Mouse (Mus musculus) kidney, postnatal 0 days (tissue): ENCODE measurements around the gene Atp13a3. TPM values are rescaled to one million over a fixed set of nuclear protein-coding genes. Genes with fewer than 3 reads are reported as not detected.

Experiments
- ATAC-seq: fragments of 200-750 bp; cut with Nextera tagmentation; replicated peaks from 2 replicates; pipeline ENCODE4 v1.8.0; 2017; ENCODE audit warnings: low read depth, moderate number of reproducible peaks, moderate TSS enrichment, moderate library complexity; ENCODE audit not compliant: low FRiP score
- DNase-seq: peaks from one replicate; pipeline ENCODE4 v3.0.0-alpha.2; 2016; ENCODE audit warnings: low spot score
- H3K27ac ChIP-seq: fragments of 300-500 bp; sonication (generic); 2 replicates; pipeline ENCODE4 v1.5.1; 2014; ENCODE audit warnings: mild to moderate bottlenecking
- H3K27me3 ChIP-seq: fragments of 300-500 bp; sonication (generic); 2 replicates; pipeline ENCODE4 v1.6.1; 2014; ENCODE audit warnings: low read length, mixed read lengths; ENCODE audit not compliant: insufficient read depth
- H3K36me3 ChIP-seq: fragments of 300-500 bp; sonication (generic); 2 replicates; pipeline ENCODE4 v1.6.1; 2014; ENCODE audit warnings: low read length, mixed read lengths; ENCODE audit not compliant: insufficient read depth
- H3K4me1 ChIP-seq: fragments of 300-500 bp; sonication (generic); replicated peaks from 2 replicates; pipeline ENCODE4 v1.6.1; 2014; ENCODE audit warnings: antibody characterized with exemption, low read length, mixed read lengths; ENCODE audit not compliant: insufficient read depth
- H3K4me2 ChIP-seq: fragments of 300-500 bp; sonication (generic); 2 replicates; pipeline ENCODE4 v1.6.1; 2014; ENCODE audit warnings: mild to moderate bottlenecking, low read length, moderate library complexity, mixed read lengths
- H3K4me3 ChIP-seq: fragments of 300-500 bp; sonication (generic); replicated peaks from 2 replicates; pipeline ENCODE4 v1.5.1; 2014; ENCODE audit warnings: low read depth, low read length
- H3K9ac ChIP-seq: fragments of 300-500 bp; sonication (generic); 2 replicates; pipeline ENCODE4 v1.6.1; 2014; ENCODE audit warnings: low read depth, low read length
- H3K9me3 ChIP-seq: fragments of 300-500 bp; sonication (generic); replicated peaks from 2 replicates; pipeline ENCODE4 v1.6.1; 2016; ENCODE audit warnings: low read length, inconsistent platforms, mixed read lengths
- CTCF ChIP-seq: IDR thresholded peaks from 2 replicates; pipeline ENCODE4 v1.5.1; 2016; ENCODE audit warnings: antibody characterized with exemption, low read depth, mild to moderate bottlenecking, moderate library complexity
- WGBS: fragments of 180-500 bp; shearing (Covaris S2); extraction: QIAGEN DNeasy Blood & Tissue Kit; methylation state at CpG from one replicate; pipeline ENCODE4 v1.1.7; 2014; 5-methylcytosine and 5-hydroxymethylcytosine counted together
- polyA plus RNA-seq: library from polyadenylated mRNA; unstranded; fragments of >200 nt; fragmentation: Nextera tagmentation; extraction: Ambion mirVana; gene quantifications from 2 replicates; pipeline ENCODE4 v1.2.1, GENCODE M21; 2015

Atp13a3 gene
- polyA plus RNA-seq, 1 experiment from 2014 or later = 11.2 TPM

DNA sequence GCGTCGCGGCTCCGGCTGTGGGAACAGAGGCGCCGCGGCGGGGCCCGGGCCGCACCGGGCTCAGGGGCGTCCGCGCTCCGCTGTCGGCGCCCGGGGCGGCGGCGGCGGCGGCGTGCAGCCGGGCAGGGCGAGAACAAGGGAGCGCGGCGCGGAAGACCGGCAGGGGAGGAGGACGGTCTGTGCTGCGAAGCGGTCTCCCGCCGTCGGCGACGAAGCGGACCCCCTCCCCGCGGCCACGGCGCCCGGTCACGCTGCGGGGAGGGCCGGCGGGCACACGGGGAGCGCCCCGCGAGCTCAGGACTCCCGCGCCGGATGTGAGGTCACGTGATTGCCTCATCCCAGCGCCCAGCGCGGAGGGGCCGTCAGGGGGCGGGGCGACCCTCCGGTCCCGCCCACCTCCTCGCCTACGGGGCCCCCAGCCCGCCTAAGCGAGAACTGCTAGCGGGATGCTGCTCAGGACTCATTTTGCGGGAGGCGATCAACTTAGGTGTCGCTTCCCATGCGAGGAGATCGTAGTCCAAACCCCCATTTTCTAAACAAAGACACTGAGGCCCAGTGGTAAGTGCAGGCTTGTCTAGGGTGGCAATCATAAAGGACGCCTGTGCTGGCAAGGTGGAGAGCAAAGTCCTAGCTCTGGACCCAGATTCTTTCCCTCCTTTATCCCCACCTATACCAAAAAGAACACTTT lies 17.1 kb downstream of the Atp13a3 start:
- Histone ChIP-seq H3K9ac (peak overlapping the region; percentile 96), H3K4me2 (peak overlapping the region; percentile 68), H3K36me3 (no peaks in the 10 kb centered on the region), H3K4me1 (no peaks in the 10 kb centered on the region; the same call in 1 of the 2 replicates), H3K9me3 (no peaks in the 10 kb centered on the region), H3K4me3 (peak overlapping the region; percentile 97), H3K27me3 (no peaks in the 10 kb centered on the region), H3K27ac (peak overlapping the region; percentile 85)
- TF ChIP-seq CTCF = no peak
- peak; percentile 94 for DNase-seq
- WGBS = under 1% methylated on average over 57 of the region's 76 CpGs
- peak; percentile 89 for ATAC-seq

DNA sequence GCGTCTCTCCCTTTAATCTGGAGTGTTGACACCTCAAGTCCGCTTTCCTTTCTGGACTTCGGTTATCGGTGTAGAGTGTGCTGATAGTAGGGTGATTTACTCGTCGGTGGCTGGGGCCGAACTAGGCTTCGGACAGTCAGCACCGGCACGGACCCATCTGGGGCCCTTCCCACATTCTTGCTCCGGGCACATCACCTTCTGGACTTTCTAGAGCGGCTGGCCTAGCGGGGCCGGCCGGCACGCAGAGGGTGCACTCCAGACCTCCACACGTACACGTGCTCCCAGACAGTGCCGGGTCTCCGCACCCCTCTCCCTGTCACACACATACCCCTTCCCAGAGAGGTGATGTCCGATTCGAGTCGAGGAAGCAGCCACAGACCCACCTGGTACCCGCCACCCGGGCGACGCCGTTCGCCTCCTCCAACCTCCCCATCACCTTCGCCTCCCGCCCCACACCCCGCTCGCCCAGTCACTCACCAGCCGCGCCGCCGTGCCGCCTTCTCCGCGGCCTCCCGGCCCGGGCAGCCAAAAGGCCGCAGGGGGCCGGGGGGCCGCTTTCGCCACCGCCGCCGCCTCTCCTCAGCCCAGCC lies 17.8 kb downstream of the Atp13a3 start:
- Histone ChIP-seq H3K27ac (peak overlapping the region; percentile 85), H3K27me3 (no peaks in the 10 kb centered on the region), H3K9ac (peak overlapping the region; percentile 96), H3K36me3 (no peaks in the 10 kb centered on the region), H3K4me2 (peak overlapping the region; percentile 68), H3K4me1 (no peaks in the 10 kb centered on the region; the same call in 1 of the 2 replicates), H3K9me3 (no peaks in the 10 kb centered on the region), H3K4me3 (peak overlapping the region; percentile 97)
- TF ChIP-seq CTCF = no peak
- under 1% methylated on average over 44 of the region's 49 CpGs for WGBS
- ATAC-seq = peak; percentile 69
- DNase-seq = peak; percentile 46

DNA sequence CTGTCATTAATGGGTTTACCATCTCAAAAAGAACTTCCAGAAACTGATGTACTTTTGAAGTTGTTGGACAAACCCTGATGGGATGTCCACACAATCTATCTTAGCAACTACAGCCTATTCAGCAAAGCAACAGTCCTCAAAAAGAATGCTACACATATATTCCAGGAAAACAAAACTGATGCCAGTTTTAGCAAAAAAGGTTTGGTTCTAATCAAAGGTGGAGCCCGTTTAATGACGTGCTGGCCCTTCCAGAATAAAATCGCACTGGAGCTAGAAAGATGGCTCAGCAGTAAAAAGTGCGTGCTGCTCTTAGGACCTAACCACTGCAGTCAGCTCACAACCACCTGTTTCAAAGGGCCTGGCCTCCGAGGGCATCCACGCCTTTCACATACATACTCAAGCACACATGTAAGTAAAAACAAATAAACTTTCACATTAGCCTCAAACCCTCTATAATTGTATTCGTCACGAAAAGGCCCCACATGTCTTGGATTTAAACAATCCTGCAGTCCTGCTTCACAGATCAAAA lies 18.8 kb downstream of the Atp13a3 start:
- no peak overlapping the region; the same call in 1 of the 2 replicates for H3K9ac ChIP-seq
- 61% methylated on average over 8 of the region's 8 CpGs for WGBS

DNA sequence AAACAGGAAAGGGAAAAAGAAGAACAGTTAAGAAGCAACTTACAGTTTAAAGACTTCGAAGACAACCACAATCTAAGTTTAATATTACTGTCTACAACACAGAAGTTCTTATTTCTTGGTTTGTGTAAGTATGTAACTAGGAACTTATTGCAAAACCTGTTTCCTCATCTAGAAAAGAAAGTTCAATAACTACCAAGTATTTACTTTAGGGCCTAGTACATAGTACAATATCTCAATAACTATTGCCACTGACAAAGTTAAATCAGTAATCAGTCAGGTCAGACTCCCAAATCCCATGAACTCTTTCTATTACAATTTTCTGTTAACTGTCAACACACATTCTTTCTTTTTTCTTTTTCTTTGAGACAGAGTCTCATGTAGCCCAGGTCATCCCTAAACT lies 20.2 kb downstream of the Atp13a3 start:
- Histone ChIP-seq H3K27me3 (no peaks in the 10 kb centered on the region), H3K36me3 (no peaks in the 10 kb centered on the region; the same call in 1 of the 2 replicates), H3K9me3 (no peaks in the 10 kb centered on the region), H3K4me1 (no peaks in the 10 kb centered on the region; the same call in 1 of the 2 replicates), H3K27ac (no peak overlapping the region), H3K4me3 (no peak overlapping the region), H3K4me2 (no peak overlapping the region), H3K9ac (no peak overlapping the region)
- WGBS = 84% methylated on average over 1 of the region's 1 CpGs
- DNase-seq (no peak), ATAC-seq (no peak)
- no peak for TF ChIP-seq CTCF

More for the DNA sequence above, 18.8 kb downstream of the Atp13a3 start:
- Histone ChIP-seq H3K27me3 (no peaks in the 10 kb centered on the region), H3K36me3 (no peaks in the 10 kb centered on the region; the same call in 1 of the 2 replicates), H3K27ac (no peak overlapping the region), H3K4me3 (peak overlapping the region; percentile 97; the same call in 1 of the 2 replicates), H3K9me3 (no peaks in the 10 kb centered on the region), H3K4me1 (no peaks in the 10 kb centered on the region; the same call in 1 of the 2 replicates), H3K4me2 (peak overlapping the region; percentile 68)
- ATAC-seq (no peak), DNase-seq (no peak)
- TF ChIP-seq CTCF = no peak

DNA sequence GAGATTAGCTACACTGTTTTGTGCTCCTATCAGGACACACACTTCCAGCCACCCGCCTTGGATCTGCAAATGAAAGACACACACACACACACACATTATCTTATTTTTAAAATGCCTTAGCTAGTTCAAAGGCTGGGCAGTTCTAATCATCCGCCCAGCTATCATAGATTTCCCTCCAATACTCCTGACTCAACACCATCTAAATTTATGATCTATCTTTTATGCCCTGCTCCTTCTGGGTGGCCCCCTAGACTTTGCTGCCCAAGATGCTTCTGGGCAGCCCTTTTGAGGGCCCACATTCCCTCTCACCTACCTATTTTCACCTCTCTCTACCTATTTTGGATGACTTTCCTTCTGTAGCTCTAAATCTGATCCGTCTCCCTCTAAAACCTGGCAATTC lies 29.5 kb downstream of the Atp13a3 start:
- DNase-seq (no peak), ATAC-seq (no peak)
- no peak overlapping the region for H3K9ac ChIP-seq
- H3K9me3 ChIP-seq = no peaks in the 10 kb centered on the region
- no peak overlapping the region for H3K27ac ChIP-seq
- no peaks in the 10 kb centered on the region for H3K36me3 ChIP-seq
- H3K4me2 ChIP-seq = no peak overlapping the region
- WGBS = 84% methylated on average over 3 of the region's 3 CpGs
- no peak overlapping the region for H3K4me3 ChIP-seq
- TF ChIP-seq CTCF = no peak
- H3K4me1 ChIP-seq = no peaks in the 10 kb centered on the region
- H3K27me3 ChIP-seq = no peaks in the 10 kb centered on the region

DNA sequence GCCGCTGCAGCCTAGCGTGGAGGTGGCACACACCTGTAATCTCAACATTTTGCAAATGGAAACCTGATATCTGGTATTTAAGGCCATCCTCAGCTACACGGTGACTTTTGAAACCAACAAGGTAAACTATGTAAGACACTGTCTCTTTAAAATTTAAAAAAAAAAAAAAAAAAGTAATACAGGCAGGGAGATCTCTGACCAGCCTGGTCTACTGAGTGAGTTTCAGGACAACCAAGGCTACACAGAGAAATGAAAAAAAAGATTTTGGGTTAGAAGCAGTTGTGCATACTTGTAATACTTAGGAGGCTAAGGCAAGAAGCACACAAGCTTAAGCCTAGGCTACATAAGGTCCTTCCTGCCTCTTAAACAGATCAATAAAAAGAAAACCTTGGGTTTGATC lies 30.8 kb downstream of the Atp13a3 start:
- Histone ChIP-seq H3K36me3 (no peaks in the 10 kb centered on the region), H3K27me3 (no peaks in the 10 kb centered on the region), H3K4me2 (no peak overlapping the region), H3K4me3 (no peak overlapping the region), H3K9ac (no peak overlapping the region), H3K27ac (no peak overlapping the region), H3K4me1 (no peaks in the 10 kb centered on the region), H3K9me3 (no peaks in the 10 kb centered on the region)
- 89% methylated on average over 3 of the region's 3 CpGs for WGBS
- ATAC-seq = no peak
- DNase-seq = no peak
- no peak for TF ChIP-seq CTCF
